Mouse (Mus musculus): ENCODE measurements around the gene Umad1. TPM values are rescaled to one million over a fixed set of nuclear protein-coding genes. Genes with fewer than 3 reads are reported as not detected.

The Umad1 gene
- polyA plus RNA-seq, 1 experiment from 2014 or later, result 20.6 TPM

DNA sequence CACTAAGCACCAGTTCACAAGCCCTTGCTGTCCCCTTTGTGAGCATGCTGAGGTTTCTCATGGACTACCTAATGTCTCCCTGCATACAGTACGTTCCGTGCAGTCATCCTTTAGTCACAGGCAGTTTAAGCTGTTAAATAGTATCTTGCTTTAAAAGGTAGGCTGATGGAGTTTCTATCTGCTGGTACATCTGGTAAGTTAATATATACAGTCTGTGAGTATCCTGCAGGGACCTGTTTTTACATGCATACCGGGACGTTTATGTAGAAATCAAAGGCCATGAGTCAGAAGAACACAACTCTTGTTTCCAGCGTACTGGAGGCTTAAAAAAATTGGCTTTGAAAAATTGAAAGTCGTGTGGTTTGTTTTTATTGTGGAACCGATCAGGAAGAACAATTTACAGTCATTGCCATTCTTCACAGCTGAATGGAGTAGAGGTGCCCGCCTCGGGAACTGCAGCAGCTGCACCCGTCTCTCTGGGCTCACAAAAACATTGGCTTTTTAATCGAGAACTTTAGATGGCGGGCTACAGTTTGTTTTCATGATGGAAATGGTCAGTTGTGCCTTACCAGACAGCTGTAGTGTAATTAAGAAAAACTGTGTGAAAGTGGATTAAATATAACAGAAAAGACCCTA lies 93.6 kb downstream of the Umad1 start:
- 83% methylated on average over 12 of the region's 12 CpGs for WGBS
- no peak for ATAC-seq (replicated peaks; ENCODE audit: low FRiP score)
- H3K27ac ChIP-seq (ENCODE audit: low read depth, low read length), result no peak overlapping the region

DNA sequence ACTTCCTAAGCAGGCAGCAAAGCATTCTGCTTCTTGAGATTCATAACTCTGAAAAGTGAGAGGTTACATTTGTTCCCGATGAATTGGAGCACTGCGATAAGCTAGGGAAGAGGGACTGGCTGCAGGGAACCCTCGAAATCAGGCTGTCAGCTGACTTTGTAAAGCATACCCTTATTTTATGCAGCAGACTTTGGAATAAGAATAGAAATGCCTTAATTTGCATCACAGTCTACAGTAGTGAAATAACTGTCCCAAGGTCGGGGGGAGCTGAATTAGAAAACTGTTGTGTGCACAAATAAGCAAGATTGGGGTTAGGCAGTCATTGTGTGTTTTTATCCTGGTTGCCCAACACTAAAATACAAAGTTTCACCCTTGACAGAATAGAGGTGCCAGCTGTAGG lies 94.4 kb downstream of the Umad1 start:
- Histone ChIP-seq H3K4me1 (replicated peaks; ENCODE audit: control insufficient read depth, insufficient read depth, low read length) (no peaks in the 10 kb centered on the region), H3K36me3 (ENCODE audit: control insufficient read depth, insufficient read depth, low read length) (no peaks in the 10 kb centered on the region), H3K4me2 (no peak overlapping the region), H3K27ac (ENCODE audit: low read depth, low read length) (no peak overlapping the region), H3K4me3 (ENCODE audit: low read depth, low read length) (no peak overlapping the region), H3K27me3 (replicated peaks; ENCODE audit: control insufficient read depth, insufficient read depth, low read length) (no peaks in the 10 kb centered on the region), H3K9ac (ENCODE audit: low read depth, low read length) (no peak overlapping the region), H3K9me3 (ENCODE audit: control insufficient read depth, low read length) (no peaks in the 10 kb centered on the region)
- ATAC-seq (replicated peaks; ENCODE audit: low FRiP score) (no peak), DNase-seq (ENCODE audit: low spot score) (no peak)
- WGBS, result 82% methylated on average over 4 of the region's 4 CpGs

More for the DNA sequence above, 93.6 kb downstream of the Umad1 start:
- Histone ChIP-seq H3K4me3 (ENCODE audit: low read depth, low read length) (no peak overlapping the region), H3K9ac (ENCODE audit: low read depth, low read length) (no peak overlapping the region), H3K4me2 (no peak overlapping the region), H3K9me3 (ENCODE audit: control insufficient read depth, low read length) (no peaks in the 10 kb centered on the region), H3K36me3 (ENCODE audit: control insufficient read depth, insufficient read depth, low read length) (no peaks in the 10 kb centered on the region), H3K27me3 (replicated peaks; ENCODE audit: control insufficient read depth, insufficient read depth, low read length) (no peaks in the 10 kb centered on the region), H3K4me1 (replicated peaks; ENCODE audit: control insufficient read depth, insufficient read depth, low read length) (no peaks in the 10 kb centered on the region)
- no peak for DNase-seq (ENCODE audit: low spot score)

- H3K36me3 ChIP-seq (ENCODE audit: control insufficient read depth, insufficient read depth, low read length), result no peaks in the 10 kb centered on the region
- H3K27me3 ChIP-seq (replicated peaks; ENCODE audit: control insufficient read depth, insufficient read depth, low read length), result no peaks in the 10 kb centered on the region
Observed at GRCm38 (mm10) chr6:8354846-8355245, 95.8 kb downstream of the Umad1 start.

DNA sequence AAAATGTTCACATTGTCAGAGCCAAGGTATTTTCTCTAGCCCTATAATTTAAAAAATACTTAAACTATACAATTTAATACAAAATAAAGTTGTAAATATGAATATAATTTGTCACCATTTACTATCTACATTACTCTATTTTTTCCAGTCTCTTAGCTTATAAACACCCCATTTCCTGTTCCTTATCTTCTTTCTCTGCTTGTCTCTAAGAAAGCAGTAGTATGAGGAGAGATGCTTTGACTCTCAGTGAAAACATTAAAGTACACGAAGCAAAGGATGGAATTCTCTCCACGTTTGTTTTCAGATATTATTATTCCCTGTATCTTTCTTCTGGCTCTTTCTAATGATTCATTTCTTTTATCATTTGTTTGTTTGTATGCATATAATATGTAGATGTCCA lies 99.1 kb downstream of the Umad1 start:
- ATAC-seq (replicated peaks; ENCODE audit: low FRiP score) (no peak), DNase-seq (ENCODE audit: low spot score) (no peak)
- Histone ChIP-seq H3K36me3 (ENCODE audit: control insufficient read depth, insufficient read depth, low read length) (no peaks in the 10 kb centered on the region), H3K27ac (ENCODE audit: low read depth, low read length) (no peak overlapping the region), H3K9me3 (ENCODE audit: control insufficient read depth, low read length) (no peaks in the 10 kb centered on the region), H3K4me2 (no peak overlapping the region), H3K4me3 (ENCODE audit: low read depth, low read length) (no peak overlapping the region), H3K4me1 (replicated peaks; ENCODE audit: control insufficient read depth, insufficient read depth, low read length) (no peaks in the 10 kb centered on the region), H3K27me3 (replicated peaks; ENCODE audit: control insufficient read depth, insufficient read depth, low read length) (no peaks in the 10 kb centered on the region), H3K9ac (ENCODE audit: low read depth, low read length) (no peak overlapping the region)
- 56% methylated on average over 2 of the region's 2 CpGs for WGBS

More at GRCm38 (mm10) chr6:8354846-8355245, 95.8 kb downstream of the Umad1 start:
- Histone ChIP-seq H3K9me3 (ENCODE audit: control insufficient read depth, low read length) (no peaks in the 10 kb centered on the region), H3K9ac (ENCODE audit: low read depth, low read length) (no peak overlapping the region), H3K27ac (ENCODE audit: low read depth, low read length) (no peak overlapping the region), H3K4me1 (replicated peaks; ENCODE audit: control insufficient read depth, insufficient read depth, low read length) (no peaks in the 10 kb centered on the region), H3K4me2 (no peak overlapping the region), H3K4me3 (ENCODE audit: low read depth, low read length) (no peak overlapping the region)
- 70% methylated on average over 4 of the region's 4 CpGs for WGBS
- ATAC-seq (replicated peaks; ENCODE audit: low FRiP score) (no peak), DNase-seq (ENCODE audit: low spot score) (no peak)

GRCm38 (mm10) chr6:8358782-8359181 lies 99.7 kb downstream of the Umad1 start:
- no peak overlapping the region for H3K4me3 ChIP-seq (ENCODE audit: low read depth, low read length)
- ATAC-seq (replicated peaks; ENCODE audit: low FRiP score) (no peak), DNase-seq (ENCODE audit: low spot score) (no peak)
- H3K4me2 ChIP-seq, result no peak overlapping the region
- H3K9me3 ChIP-seq (ENCODE audit: control insufficient read depth, low read length), result no peaks in the 10 kb centered on the region
- H3K36me3 ChIP-seq (ENCODE audit: control insufficient read depth, insufficient read depth, low read length), result no peaks in the 10 kb centered on the region
- H3K4me1 ChIP-seq (replicated peaks; ENCODE audit: control insufficient read depth, insufficient read depth, low read length), result no peaks in the 10 kb centered on the region
- no peaks in the 10 kb centered on the region for H3K27me3 ChIP-seq (replicated peaks; ENCODE audit: control insufficient read depth, insufficient read depth, low read length)
- no peak overlapping the region for H3K9ac ChIP-seq (ENCODE audit: low read depth, low read length)
- H3K27ac ChIP-seq (ENCODE audit: low read depth, low read length), result no peak overlapping the region
- WGBS, result 80% methylated on average over 2 of the region's 2 CpGs

- Histone ChIP-seq H3K9me3 (ENCODE audit: control insufficient read depth, low read length) (no peaks in the 10 kb centered on the region), H3K36me3 (ENCODE audit: control insufficient read depth, insufficient read depth, low read length) (no peaks in the 10 kb centered on the region), H3K4me2 (no peak overlapping the region), H3K4me3 (ENCODE audit: low read depth, low read length) (no peak overlapping the region), H3K9ac (ENCODE audit: low read depth, low read length) (no peak overlapping the region), H3K4me1 (replicated peaks; ENCODE audit: control insufficient read depth, insufficient read depth, low read length) (no peaks in the 10 kb centered on the region), H3K27ac (ENCODE audit: low read depth, low read length) (no peak overlapping the region), H3K27me3 (replicated peaks; ENCODE audit: control insufficient read depth, insufficient read depth, low read length) (no peaks in the 10 kb centered on the region)
- WGBS, result 78% methylated on average over 7 of the region's 7 CpGs
- ATAC-seq (replicated peaks; ENCODE audit: low FRiP score) (no peak), DNase-seq (ENCODE audit: low spot score) (no peak)
Observed at GRCm38 (mm10) chr6:8360805-8361204, 101.7 kb downstream of the Umad1 start.

DNA sequence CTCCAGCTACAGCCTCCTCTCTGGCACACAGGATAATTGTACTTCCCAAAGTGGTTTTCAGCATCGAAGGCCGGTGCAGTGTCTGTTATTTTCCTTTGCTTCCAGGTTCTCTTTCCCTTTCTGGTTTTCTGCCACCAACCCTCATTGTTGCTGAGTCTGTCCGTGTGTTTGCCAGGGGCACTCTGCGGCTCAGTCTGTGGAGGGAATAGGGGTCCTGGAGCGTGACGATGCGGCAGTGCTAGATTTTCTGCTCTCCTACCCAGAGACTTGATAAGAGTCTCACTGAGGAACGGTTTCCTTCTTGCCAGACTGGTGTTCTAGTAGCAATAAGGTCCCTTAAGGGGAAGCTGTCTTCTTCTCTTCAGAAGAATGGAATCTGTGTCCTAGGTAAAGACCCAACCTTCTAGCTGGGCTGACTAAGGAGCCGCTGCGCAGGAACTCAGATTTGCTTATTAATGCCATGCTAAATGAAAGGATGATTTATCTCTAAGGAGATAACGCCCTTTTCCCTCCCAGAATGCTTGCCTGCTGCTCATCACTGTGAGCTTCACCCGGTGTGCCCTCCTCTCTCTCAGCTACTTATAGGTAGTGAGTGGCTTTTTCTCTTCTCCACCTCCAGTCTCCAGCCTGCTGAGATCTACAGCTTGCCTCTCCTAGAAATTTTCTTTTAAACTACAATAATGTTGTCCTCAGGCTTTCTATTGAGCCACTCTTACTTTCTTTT lies 105.1 kb downstream of the Umad1 start:
- Histone ChIP-seq H3K4me2 (no peak overlapping the region), H3K36me3 (ENCODE audit: control insufficient read depth, insufficient read depth, low read length) (no peaks in the 10 kb centered on the region), H3K9me3 (ENCODE audit: control insufficient read depth, low read length) (no peaks in the 10 kb centered on the region), H3K4me1 (replicated peaks; ENCODE audit: control insufficient read depth, insufficient read depth, low read length) (no peaks in the 10 kb centered on the region), H3K27me3 (replicated peaks; ENCODE audit: control insufficient read depth, insufficient read depth, low read length) (no peaks in the 10 kb centered on the region), H3K27ac (ENCODE audit: low read depth, low read length) (no peak overlapping the region), H3K9ac (ENCODE audit: low read depth, low read length) (no peak overlapping the region), H3K4me3 (ENCODE audit: low read depth, low read length) (no peak overlapping the region)
- 71% methylated on average over 12 of the region's 12 CpGs for WGBS
- no peak for ATAC-seq (replicated peaks; ENCODE audit: low FRiP score)
- DNase-seq (ENCODE audit: low spot score), result no peak

DNA sequence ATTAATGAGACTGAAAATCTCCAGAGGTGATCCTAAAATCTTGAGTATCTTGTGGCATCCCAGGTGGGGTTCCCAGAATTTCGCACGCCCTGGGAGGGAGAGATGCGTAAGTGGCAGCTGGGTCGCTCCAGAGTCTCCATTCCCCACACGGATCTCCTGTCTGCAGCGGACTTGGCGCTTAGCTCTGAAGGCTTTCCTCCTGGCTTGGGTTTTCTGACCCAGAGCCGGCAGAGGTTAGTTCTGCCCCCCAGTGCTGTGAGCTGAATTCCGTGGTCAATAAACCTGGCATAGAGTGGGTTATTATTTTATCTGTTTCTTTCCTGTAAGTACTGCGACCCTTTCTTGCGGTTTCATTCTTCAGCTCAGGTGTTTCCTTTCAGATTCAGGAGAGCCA lies 105.7 kb downstream of the Umad1 start:
- Histone ChIP-seq H3K9ac (ENCODE audit: low read depth, low read length) (no peak overlapping the region), H3K27ac (ENCODE audit: low read depth, low read length) (no peak overlapping the region)
- 87% methylated on average over 11 of the region's 11 CpGs for WGBS

DNA sequence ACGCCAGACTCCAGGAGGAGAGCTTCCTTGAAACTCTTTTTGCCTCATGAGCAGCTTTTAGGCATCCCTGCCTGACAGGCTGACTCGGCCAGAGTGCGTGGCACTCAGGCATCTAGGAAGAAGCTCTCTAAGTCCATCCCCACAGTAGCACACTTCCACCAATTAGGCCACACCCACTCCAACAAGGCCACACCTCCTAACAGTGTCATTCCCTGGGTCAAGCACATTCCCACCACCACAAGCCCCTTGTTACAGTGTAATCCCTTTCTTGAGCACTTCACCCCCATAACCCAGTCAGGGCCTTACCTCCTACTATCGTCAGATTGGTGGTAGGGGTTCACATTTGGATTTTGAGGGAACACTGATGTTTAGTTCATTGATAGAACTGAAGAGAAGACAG lies 108.6 kb downstream of the Umad1 start:
- H3K27ac ChIP-seq (ENCODE audit: low read depth, low read length), result no peak overlapping the region

More for the DNA sequence above, 105.7 kb downstream of the Umad1 start:
- Histone ChIP-seq H3K36me3 (ENCODE audit: control insufficient read depth, insufficient read depth, low read length) (no peaks in the 10 kb centered on the region), H3K9me3 (ENCODE audit: control insufficient read depth, low read length) (no peaks in the 10 kb centered on the region), H3K4me2 (no peak overlapping the region), H3K4me1 (replicated peaks; ENCODE audit: control insufficient read depth, insufficient read depth, low read length) (no peaks in the 10 kb centered on the region), H3K27me3 (replicated peaks; ENCODE audit: control insufficient read depth, insufficient read depth, low read length) (no peaks in the 10 kb centered on the region), H3K4me3 (ENCODE audit: low read depth, low read length) (no peak overlapping the region)
- ATAC-seq (replicated peaks; ENCODE audit: low FRiP score) (no peak), DNase-seq (ENCODE audit: low spot score) (no peak)

More for the DNA sequence above, 108.6 kb downstream of the Umad1 start:
- 88% methylated on average over 4 of the region's 4 CpGs for WGBS
- no peak overlapping the region for H3K4me2 ChIP-seq
- DNase-seq (ENCODE audit: low spot score), result no peak
- no peaks in the 10 kb centered on the region for H3K9me3 ChIP-seq (ENCODE audit: control insufficient read depth, low read length)
- no peaks in the 10 kb centered on the region for H3K27me3 ChIP-seq (replicated peaks; ENCODE audit: control insufficient read depth, insufficient read depth, low read length)
- no peaks in the 10 kb centered on the region for H3K4me1 ChIP-seq (replicated peaks; ENCODE audit: control insufficient read depth, insufficient read depth, low read length)
- no peak for ATAC-seq (replicated peaks; ENCODE audit: low FRiP score)
- no peaks in the 10 kb centered on the region for H3K36me3 ChIP-seq (ENCODE audit: control insufficient read depth, insufficient read depth, low read length)
- no peak overlapping the region for H3K9ac ChIP-seq (ENCODE audit: low read depth, low read length)
- H3K4me3 ChIP-seq (ENCODE audit: low read depth, low read length), result no peak overlapping the region

All from liver, embryonic 11.5 days (tissue).